Mouse (Mus musculus) heart, adult 11 months (tissue): Measurements from ENCODE around the gene Pramel6.
"Not testable (repeated sequence)": the region's sequence is repeated elsewhere in the genome, so short reads cannot be mapped to it uniquely, and the experiment has no call there.

Source experiments
- DNase-seq: peaks from one replicate; pipeline ENCODE4 v3.0.0; 2022

Gene Pramel6

DNA sequence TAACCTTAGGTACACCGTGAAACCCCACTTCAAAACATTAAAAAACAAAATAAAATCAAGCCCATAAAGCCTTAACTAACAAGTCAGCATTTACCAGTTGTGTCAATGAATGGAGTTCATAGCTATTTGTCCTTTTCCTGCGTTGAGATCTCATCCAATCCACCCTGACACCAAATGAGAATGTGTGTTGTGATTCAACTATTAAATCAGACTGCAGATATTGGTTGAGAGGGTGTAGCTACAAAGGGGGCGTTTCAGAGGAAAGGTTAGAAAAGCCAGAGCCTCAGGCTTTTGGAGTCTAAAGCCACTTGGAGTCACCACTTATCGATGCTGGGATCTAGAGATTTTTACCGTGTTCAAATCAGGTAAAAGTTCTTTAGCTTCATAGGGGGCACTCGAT, at the start of gene Pramel6:
Gene Pramel6 (plus strand): TSS at position 301 of the 400 bp plus-strand sequence.
- DNase-seq, result peak; percentile 3

DNA sequence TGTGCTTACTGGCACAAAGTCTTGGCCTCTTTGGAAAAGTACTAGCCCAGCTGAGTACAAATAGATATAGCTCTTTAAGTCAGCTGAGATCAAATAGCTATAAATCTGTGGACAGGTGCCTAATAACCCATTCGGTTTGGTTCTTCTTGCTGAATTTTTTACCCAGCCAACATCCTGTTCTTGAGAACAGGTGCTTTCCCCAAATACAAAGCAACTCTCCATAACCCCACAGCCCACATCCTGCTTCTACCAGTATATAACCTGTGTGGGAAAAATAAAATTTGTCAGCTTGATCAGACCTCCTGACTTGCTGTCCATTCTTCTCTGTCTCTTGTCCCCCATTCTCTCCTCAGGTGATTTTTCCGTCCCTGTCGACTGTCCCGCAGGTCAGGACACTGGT, 44.6 kb upstream of the Pramel6 start:
- no peak for DNase-seq

- no peak for DNase-seq
Observed at GRCm38 (mm10) chr2:87480207-87480606, 26.2 kb upstream of the Pramel6 start.

- peak; percentile 57 for DNase-seq
Observed at GRCm38 (mm10) chr2:87481158-87481557, 25.2 kb upstream of the Pramel6 start.

GRCm38 (mm10) chr2:87482276-87482675, 24.1 kb upstream of the Pramel6 start:
- DNase-seq, result peak; percentile 59

DNA sequence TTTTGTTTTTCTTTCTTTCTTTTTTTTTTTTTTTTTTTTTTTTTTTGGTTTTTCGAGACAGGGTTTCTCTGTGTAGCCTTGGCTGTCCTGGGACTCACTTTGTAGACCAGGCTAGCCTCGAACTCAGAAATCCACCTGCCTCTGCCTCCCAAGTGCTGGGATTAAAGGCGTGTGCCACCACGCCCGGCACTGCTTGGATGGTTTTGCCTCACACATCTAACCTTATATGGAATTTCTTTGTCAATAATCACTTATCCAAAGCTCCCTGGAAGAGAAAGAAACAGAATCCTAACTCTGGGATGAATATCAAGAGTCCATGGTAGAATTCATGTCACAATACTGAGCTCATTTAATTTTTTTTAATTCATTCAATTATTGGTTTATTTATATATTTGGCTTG, 9.4 kb upstream of the Pramel6 start, which contains the start of gene Pramel7:
Gene Pramel7 (minus strand): TSS at position 101 of the 400 bp plus-strand sequence.
- not testable (repeated sequence) for DNase-seq

DNA sequence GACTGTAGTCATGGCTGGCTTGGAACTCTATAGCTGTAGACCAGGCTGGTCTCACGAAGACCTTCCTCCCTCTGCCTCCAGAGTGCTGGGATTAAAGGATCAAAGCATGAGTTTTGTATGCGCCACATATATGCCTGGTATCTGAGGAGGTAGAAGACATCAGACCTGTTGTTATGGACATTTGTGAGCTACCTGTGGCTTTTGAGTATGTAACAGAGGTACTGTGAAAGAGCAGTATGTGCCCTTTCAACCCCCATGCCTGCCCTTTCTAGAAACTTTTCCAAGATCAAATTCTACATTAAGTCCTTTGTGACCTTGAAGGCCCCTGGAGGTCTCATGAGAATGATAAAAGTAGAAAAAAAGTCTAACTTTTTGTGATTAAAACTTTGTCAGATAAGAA, 8.7 kb downstream of the Pramel6 start:
- DNase-seq, result peak; percentile 49

DNA sequence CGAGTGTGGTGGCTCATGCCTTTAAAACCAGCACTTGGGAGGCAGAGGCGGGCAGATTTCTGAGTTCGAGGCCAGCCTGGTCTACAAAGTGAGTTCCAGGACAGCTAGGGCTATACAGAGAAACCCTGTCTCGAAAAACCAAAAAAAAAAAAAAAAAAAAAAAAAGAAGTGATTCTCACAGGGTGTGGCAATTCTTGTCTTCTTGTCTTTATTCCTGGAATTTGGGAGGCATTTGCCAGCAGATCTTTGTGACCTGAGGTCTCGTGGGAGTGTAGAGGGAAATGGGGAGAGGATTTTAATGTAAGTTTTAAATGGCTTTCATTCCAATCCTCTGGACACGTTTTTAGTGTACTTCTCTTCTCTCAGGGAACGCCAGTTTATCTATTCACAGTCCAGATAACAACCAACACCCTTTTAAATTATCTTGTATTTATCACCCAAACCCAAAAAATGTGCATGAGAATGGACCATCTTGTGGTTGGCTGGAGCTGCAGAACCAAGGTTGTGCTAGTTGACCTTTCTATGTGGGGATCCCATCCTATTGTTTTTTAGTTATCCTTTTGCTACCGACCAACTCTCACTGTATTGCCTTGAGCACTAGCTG, 9.2 kb downstream of the Pramel6 start:
- peak; percentile 35 for DNase-seq

DNA sequence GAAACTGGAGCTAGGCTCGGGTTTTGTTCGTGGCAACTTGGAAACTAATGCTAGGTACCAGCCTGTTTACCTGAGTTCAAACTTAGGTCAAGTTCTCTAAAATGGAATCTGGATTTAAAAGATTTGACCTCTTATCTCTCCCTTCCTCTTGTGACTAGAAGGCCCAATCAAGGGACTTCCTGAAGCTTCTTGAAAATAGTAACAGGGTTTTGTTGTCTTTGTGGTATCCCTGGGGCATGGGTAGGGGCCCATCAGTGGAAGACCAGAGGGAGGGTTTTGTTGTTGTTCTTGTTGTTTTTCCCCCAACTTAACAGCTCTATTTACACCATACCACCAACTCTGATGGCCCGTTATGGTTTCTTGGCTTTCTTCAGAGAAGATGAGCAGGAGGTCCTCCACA, 10.2 kb downstream of the Pramel6 start:
- peak; percentile 16 for DNase-seq

GRCm38 (mm10) chr2:87520651-87521050, 14.3 kb downstream of the Pramel6 start:
- peak; percentile 93 for DNase-seq

- DNase-seq, result not testable (repeated sequence)
Observed at GRCm38 (mm10) chr2:87525899-87526616, 19.7 kb downstream of the Pramel6 start.

DNA sequence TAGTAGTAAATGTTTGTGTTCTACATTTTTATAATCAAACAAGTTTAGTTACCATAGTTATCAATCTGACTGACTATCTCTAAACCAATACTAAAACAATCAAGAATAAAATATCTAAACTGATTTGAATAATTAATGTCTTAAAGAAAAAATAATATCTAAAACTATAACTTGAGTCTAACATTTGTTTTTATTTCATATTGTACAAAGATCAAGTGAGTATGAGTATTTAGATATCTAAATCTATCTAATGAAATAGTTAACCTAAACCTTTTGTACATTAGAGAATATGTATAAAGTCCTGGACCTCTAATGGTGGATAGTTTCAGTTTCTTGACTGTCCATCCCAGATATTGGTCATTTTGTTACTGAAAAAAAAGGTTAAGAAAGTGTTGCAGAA, 25.1 kb downstream of the Pramel6 start, which contains the start of gene Olfr153:
Gene Olfr153 (plus strand): TSS at position 301 of the 400 bp plus-strand sequence.
- DNase-seq, result no peak

GRCm38 (mm10) chr2:87534826-87535225, 28.5 kb downstream of the Pramel6 start:
- DNase-seq, result no peak

DNA sequence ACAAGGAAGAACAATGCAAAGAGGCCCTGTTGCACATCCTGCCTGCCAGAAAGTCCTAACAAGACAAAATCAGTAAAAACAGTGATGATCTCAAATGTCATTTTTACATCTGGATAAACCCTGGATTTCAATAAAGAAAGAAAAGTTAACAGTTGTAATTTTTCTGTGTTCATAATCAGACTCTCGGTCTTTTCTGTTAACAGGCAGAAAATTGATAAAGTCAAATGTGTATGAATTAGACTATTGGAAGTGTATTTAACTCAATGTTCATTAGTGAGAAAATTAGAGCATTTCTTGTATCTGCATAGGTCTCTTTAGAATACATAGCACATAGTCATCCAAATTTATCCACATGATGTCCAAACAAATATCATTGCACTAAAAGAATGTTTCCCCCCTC, 39.1 kb downstream of the Pramel6 start, which contains the start of gene Olfr1128:
Gene Olfr1128 (minus strand): TSS at position 101 of the 400 bp plus-strand sequence.
- DNase-seq, result no peak
